Mouse (Mus musculus) cortical plate, adult 2 months (tissue): Measurements from ENCODE around the gene Actbl2. TPM values are rescaled to one million over a fixed set of nuclear protein-coding genes. Genes with fewer than 3 reads are reported as not detected.

Source experiments
- H3K27ac ChIP-seq: fragments of 200-500 bp; 2 replicates; pipeline ENCODE4 v1.5.1; 2012; ENCODE audit warnings: low read length, control low read depth, inconsistent platforms; ENCODE audit not compliant: insufficient read depth
- H3K4me1 ChIP-seq: fragments of 200-500 bp; 2 replicates; pipeline ENCODE4 v1.6.1; 2011; ENCODE audit warnings: low read length; ENCODE audit not compliant: control insufficient read depth, insufficient read depth
- H3K4me3 ChIP-seq: fragments of 200-500 bp; 2 replicates; pipeline ENCODE4 v1.5.1; 2011; ENCODE audit warnings: mild to moderate bottlenecking, low read length, control low read depth; ENCODE audit not compliant: insufficient read depth
- CTCF ChIP-seq: fragments of 200-500 bp; IDR thresholded peaks from 2 replicates; pipeline ENCODE4 v1.5.1; 2011; ENCODE audit warnings: mild to moderate bottlenecking, control low read depth, low read length; ENCODE audit not compliant: insufficient read depth; ENCODE audit errors: extremely low read depth
- POLR2A ChIP-seq: fragments of 200-500 bp; IDR thresholded peaks from 2 replicates; pipeline ENCODE4 v1.6.1; 2011; ENCODE audit warnings: mild to moderate bottlenecking, low read length, control low read depth; ENCODE audit not compliant: insufficient read depth; ENCODE audit errors: extremely low read depth
- polyA plus RNA-seq: library from polyadenylated mRNA; depleted of rRNA; stranded (reverse); fragments of >200 nt; gene quantifications from 2 replicates; pipeline ENCODE4 v1.2.3, GENCODE M21; 2012; rRNA removed

Gene Actbl2
- polyA plus RNA-seq, 1 experiment: not detected

GRCm38 (mm10) chr13:111294965-111295494, 40.2 kb downstream of the Actbl2 start:
- Histone ChIP-seq H3K4me3 (no peak overlapping the region), H3K4me1 (no peaks in the 10 kb centered on the region), H3K27ac (no peak overlapping the region)
- TF ChIP-seq POLR2A: no peak

DNA sequence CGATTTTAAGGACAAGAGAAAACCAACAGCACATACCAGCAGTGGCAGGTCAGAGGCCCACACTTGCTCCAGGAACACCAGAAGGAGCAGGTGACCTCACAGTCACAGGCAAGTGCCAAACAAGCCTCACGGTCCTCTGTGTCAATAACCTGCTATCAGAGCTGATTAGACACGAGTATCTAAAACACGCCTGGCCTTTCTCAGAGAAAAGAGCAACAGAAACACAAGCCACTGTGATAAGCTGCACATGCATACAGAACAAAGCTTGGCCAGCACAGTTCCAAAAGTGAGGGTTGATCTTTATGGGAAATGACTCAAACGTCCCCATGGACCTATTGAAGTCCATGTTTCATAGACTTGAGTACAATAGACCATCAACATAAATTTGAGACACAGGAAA, 41.2 kb downstream of the Actbl2 start:
- Histone ChIP-seq H3K4me3 (no peak overlapping the region), H3K27ac (no peak overlapping the region), H3K4me1 (peaks cover under 1% of the 10 kb centered on the region)
- TF ChIP-seq CTCF: no peak
- TF ChIP-seq POLR2A: no peak

GRCm38 (mm10) chr13:111297614-111298013, 42.8 kb downstream of the Actbl2 start:
- Histone ChIP-seq H3K4me3 (no peak overlapping the region), H3K27ac (no peak overlapping the region)
- TF ChIP-seq POLR2A: no peak
- no peak for TF ChIP-seq CTCF

DNA sequence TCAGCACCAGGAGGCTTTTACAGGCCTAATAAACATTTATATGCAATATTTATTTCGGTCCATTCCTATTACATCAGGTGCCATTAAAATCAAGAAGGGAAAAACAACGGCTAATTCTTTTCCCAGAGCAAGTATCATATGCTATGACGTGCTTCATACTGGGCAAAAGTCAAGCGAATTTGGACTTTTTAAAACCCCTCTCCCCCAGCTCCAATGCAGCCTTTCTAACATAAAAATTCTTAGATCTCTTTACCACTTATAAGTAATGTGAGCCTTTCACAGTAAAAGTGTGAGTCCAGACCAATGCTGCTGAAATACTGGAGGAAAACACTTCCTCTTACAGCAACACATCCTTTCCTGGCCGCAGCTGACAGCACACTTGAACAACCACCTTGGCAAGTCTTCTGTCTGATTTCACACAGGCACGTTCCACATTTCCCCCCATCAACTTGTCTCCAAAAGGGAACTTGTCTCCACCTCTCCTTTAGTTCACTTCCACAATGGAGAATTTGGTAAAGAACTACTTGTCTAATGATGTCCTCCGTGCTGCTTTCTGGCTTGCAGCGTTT, 44.4 kb downstream of the Actbl2 start:
- Histone ChIP-seq H3K4me3 (no peak overlapping the region), H3K27ac (no peak overlapping the region), H3K4me1 (peaks cover 4% of the 10 kb centered on the region)
- TF ChIP-seq POLR2A (no peak), CTCF (no peak)

More at GRCm38 (mm10) chr13:111297614-111298013, 42.8 kb downstream of the Actbl2 start:
- H3K4me1 ChIP-seq: peaks cover 4% of the 10 kb centered on the region

GRCm38 (mm10) chr13:111300846-111301245, 46.0 kb downstream of the Actbl2 start:
- TF ChIP-seq CTCF (no peak), POLR2A (no peak)
- Histone ChIP-seq H3K4me1 (peaks cover 5% of the 10 kb centered on the region), H3K4me3 (no peak overlapping the region), H3K27ac (no peak overlapping the region; the same call in 1 of the 2 replicates)

DNA sequence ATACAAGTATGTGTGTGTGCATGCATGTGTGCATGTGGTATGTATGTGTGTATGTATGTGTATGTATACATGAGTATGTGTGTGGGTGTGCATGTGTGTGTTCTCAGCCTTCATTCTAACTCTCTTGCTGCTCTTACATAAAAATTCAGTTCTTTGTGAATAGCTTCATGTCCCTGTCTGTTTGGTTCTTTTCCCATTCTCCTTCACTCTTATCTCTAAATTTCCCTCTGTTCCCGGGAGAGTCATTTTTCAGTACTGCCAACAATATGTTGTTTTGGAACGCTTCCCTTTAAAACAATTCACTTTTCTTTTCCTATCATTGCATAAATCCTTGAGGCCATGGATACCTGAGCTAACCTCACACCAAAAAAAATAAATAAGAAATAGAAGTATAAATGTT, 46.6 kb downstream of the Actbl2 start:
- H3K4me1 ChIP-seq: peaks cover 5% of the 10 kb centered on the region
- TF ChIP-seq POLR2A (no peak), CTCF (no peak)
- no peak overlapping the region for H3K4me3 ChIP-seq
- no peak overlapping the region for H3K27ac ChIP-seq

DNA sequence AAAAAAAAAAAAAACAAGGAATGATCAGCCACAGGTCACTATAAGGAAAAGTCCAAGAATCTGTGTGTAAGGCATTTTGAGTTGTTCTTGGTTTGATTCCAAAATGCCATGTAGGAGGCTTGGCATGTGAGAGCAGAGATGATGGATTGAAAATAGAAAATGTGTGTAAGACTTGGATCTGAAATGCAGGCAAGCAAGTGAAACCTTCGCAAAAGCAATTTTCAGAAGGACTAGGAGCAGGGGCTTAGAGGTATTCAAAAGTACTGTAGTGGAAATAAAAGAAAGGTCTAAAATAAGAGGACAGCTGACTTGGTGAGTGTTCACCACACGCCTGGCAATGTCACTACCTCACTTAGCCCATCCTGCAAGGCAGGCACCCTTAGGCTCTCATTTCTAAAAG, 49.4 kb downstream of the Actbl2 start:
- H3K27ac ChIP-seq: 0 out of 2 replicates have a peak overlapping the region, but pooled peaks have one; percentile 10
- no peak overlapping the region for H3K4me3 ChIP-seq
- peaks cover 8% of the 10 kb centered on the region for H3K4me1 ChIP-seq
- TF ChIP-seq POLR2A (no peak), CTCF (no peak)

- Histone ChIP-seq H3K27ac (peak overlapping the region; percentile 10; the same call in 1 of the 2 replicates), H3K4me3 (no peak overlapping the region), H3K4me1 (peaks cover 8% of the 10 kb centered on the region)
- TF ChIP-seq POLR2A: no peak
- TF ChIP-seq CTCF: no peak
Observed at GRCm38 (mm10) chr13:111304736-111305135, 49.9 kb downstream of the Actbl2 start.

Other genes starting within 250 kb of the Actbl2 start
- 45.4 and 47.8 TPM in 2 replicates for gene Gpbp1, start 235.1 kb downstream of the Actbl2 start, polyA plus RNA-seq